Mouse (Mus musculus) lung, embryonic 16.5 days (tissue): ENCODE data around the gene Tmsb10. TPM values are rescaled to one million over a fixed set of nuclear protein-coding genes. Genes with fewer than 3 reads are reported as not detected.

Experiments used
- ATAC-seq: fragments of 200-750 bp; cut with Nextera tagmentation; 2 replicates; pipeline ENCODE4 v1.8.0; 2017; ENCODE audit warnings: low read depth, mild to moderate bottlenecking, moderate library complexity
- H3K27ac ChIP-seq: fragments of 300-500 bp; sonication (generic); 2 replicates; pipeline ENCODE4 v1.5.1; 2014; ENCODE audit warnings: mild to moderate bottlenecking, control low read depth, low read length
- H3K27me3 ChIP-seq: fragments of 300-500 bp; sonication (generic); 2 replicates; pipeline ENCODE4 v1.6.1; 2014; ENCODE audit warnings: low read depth, low read length, mixed read lengths; ENCODE audit not compliant: control insufficient read depth, insufficient read depth
- H3K36me3 ChIP-seq: fragments of 300-500 bp; sonication (generic); 2 replicates; pipeline ENCODE4 v1.6.1; 2014; ENCODE audit warnings: low read length; ENCODE audit not compliant: control insufficient read depth, insufficient read depth
- H3K4me1 ChIP-seq: fragments of 300-500 bp; sonication (generic); replicated peaks from 2 replicates; pipeline ENCODE4 v1.6.1; 2014; ENCODE audit warnings: low read length, mixed read lengths; ENCODE audit not compliant: control insufficient read depth, insufficient read depth
- H3K4me2 ChIP-seq: fragments of 300-500 bp; sonication (generic); 2 replicates; pipeline ENCODE4 v1.6.1; 2014; ENCODE audit warnings: low read depth, low read length, control low read depth
- H3K4me3 ChIP-seq: fragments of 300-500 bp; sonication (generic); 2 replicates; pipeline ENCODE4 v1.5.1; 2014; ENCODE audit warnings: mild to moderate bottlenecking, low read length, control low read depth
- H3K9ac ChIP-seq: fragments of 300-500 bp; sonication (generic); 2 replicates; pipeline ENCODE4 v1.6.1; 2014; ENCODE audit warnings: low read length, control low read depth
- H3K9me3 ChIP-seq: fragments of 300-500 bp; sonication (generic); 2 replicates; pipeline ENCODE4 v1.6.1; 2016; ENCODE audit warnings: low read length; ENCODE audit not compliant: control insufficient read depth
- WGBS: fragments of 180-500 bp; shearing (Covaris S2); extraction: QIAGEN DNeasy Blood & Tissue Kit; methylation state at CpG from one replicate; pipeline ENCODE4 v1.1.7; 2014; 5-methylcytosine and 5-hydroxymethylcytosine counted together
- polyA plus RNA-seq: library from polyadenylated mRNA; unstranded; fragments of >200 nt; fragmentation: Nextera tagmentation; extraction: Ambion mirVana; gene quantifications from 2 replicates; pipeline ENCODE4 v1.2.1, GENCODE M21; 2015

Gene Tmsb10
- polyA plus RNA-seq, 1 experiment from 2014 or later, result 2,568 TPM

DNA sequence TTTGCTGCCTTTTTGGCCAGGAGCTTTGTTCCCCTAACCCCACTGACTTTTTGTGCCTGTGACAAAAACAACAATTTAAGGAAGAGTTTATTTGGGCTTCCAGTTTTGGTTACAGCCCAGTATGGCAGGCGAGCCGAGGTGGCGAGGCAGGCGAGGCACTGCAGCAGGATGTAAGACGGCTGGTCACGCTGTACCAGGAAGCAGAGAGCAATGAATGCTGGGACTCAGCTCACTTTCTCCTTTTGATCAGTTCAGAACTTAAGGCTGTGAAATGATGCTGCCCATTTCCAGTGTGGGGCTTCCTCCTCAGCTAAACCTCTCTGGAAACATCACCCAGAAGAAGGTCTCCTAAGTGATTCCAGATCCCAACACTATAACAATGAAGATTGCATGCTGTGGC is 23.3 kb upstream of the Tmsb10 start:
- Histone ChIP-seq H3K27ac (peak overlapping the region; percentile 79), H3K4me2 (no peak overlapping the region), H3K36me3 (no peaks in the 10 kb centered on the region), H3K9ac (no peak overlapping the region), H3K4me1 (peaks cover 14% of the 10 kb centered on the region; the same call in 1 of the 2 replicates), H3K4me3 (no peak overlapping the region), H3K27me3 (no peaks in the 10 kb centered on the region), H3K9me3 (no peaks in the 10 kb centered on the region)
- ATAC-seq, result peak; percentile 48; the same call in 1 of the 2 replicates
- 31% methylated on average over 6 of the region's 6 CpGs for WGBS

DNA sequence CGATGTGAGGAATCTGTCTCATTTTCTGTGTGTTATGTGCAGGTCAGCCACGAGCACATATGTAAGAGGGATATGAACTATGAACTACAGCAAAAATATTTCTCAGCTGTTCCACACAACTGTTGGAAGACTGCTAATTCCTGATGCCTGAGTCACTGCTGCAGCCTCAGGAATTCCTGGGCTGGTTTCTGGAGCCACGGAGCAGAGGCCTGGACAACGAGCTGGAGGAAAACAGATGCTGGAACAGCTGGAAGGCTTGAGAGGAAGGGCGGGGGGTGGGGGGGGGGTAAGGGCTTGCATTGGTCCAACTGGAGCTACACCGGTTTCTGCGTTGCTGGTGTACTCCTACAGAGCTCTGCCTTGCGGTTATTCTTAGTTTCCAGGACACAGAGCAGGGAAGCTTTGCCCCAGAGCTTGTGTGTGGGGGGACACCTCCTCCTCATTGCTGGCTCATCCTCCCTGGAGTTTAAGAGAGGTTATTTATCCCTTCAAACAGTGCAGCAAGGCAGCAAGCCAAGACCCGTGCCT is 22.6 kb upstream of the Tmsb10 start:
- H3K9ac ChIP-seq, result no peak overlapping the region
- peaks cover 14% of the 10 kb centered on the region; the same call in 1 of the 2 replicates for H3K4me1 ChIP-seq
- H3K4me2 ChIP-seq, result no peak overlapping the region
- H3K36me3 ChIP-seq, result no peaks in the 10 kb centered on the region
- ATAC-seq, result peak; percentile 91
- H3K27ac ChIP-seq, result peak overlapping the region; percentile 79
- no peaks in the 10 kb centered on the region for H3K9me3 ChIP-seq
- H3K4me3 ChIP-seq, result no peak overlapping the region
- 14% methylated on average over 9 of the region's 9 CpGs for WGBS
- H3K27me3 ChIP-seq, result no peaks in the 10 kb centered on the region

DNA sequence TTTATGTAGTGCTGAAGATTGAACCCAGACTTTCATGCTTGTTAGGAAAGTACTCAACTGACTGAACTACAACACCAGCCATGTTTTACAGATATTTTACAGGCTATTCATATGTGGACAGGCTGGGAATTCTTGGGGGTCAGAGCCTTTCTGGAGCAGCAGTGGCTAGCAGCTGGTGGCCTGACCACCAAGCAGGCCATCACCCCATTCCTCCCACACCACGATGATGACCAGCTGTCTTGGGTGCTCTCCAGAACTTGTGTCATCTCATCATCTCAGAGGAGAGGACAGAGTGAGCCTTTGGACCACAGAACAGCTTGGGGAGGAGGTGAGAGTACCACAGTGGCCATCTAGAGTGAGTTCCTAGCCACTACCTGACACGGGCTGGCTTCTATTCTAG is 18.3 kb upstream of the Tmsb10 start:
- peaks cover 8% of the 10 kb centered on the region; the same call in 1 of the 2 replicates for H3K4me1 ChIP-seq
- peak; percentile 19; the same call in 1 of the 2 replicates for ATAC-seq
- H3K9ac ChIP-seq, result no peak overlapping the region
- H3K4me3 ChIP-seq, result no peak overlapping the region
- no peaks in the 10 kb centered on the region for H3K9me3 ChIP-seq
- no peaks in the 10 kb centered on the region for H3K27me3 ChIP-seq
- WGBS, result 68% methylated on average over 2 of the region's 2 CpGs
- no peak overlapping the region for H3K4me2 ChIP-seq
- H3K27ac ChIP-seq, result no peak overlapping the region
- no peaks in the 10 kb centered on the region for H3K36me3 ChIP-seq

DNA sequence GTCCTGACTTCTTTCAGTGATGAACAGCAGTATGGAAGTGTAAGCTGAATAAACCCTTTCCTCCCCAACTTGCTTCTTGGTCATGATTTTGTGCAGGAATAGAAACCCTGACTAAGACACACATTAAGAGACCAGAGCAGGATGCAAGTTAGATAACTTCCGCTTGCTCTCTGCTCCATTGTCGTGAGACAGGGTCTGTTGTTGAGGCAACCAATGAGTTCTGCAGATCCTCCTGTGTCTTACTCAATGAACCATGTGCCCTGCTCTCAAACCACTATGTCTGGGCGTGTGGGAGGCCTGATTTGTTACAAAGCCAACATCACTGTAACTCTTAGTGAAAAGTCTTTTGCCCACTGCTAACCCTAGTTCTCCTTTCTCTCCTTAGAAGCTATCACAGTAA is 12.5 kb upstream of the Tmsb10 start:
- Histone ChIP-seq H3K4me3 (no peak overlapping the region), H3K36me3 (no peaks in the 10 kb centered on the region), H3K9me3 (no peaks in the 10 kb centered on the region), H3K27me3 (no peaks in the 10 kb centered on the region), H3K4me2 (no peak overlapping the region), H3K4me1 (no peaks in the 10 kb centered on the region), H3K27ac (no peak overlapping the region), H3K9ac (no peak overlapping the region)
- WGBS, result 70% methylated on average over 3 of the region's 3 CpGs
- ATAC-seq, result no peak

DNA sequence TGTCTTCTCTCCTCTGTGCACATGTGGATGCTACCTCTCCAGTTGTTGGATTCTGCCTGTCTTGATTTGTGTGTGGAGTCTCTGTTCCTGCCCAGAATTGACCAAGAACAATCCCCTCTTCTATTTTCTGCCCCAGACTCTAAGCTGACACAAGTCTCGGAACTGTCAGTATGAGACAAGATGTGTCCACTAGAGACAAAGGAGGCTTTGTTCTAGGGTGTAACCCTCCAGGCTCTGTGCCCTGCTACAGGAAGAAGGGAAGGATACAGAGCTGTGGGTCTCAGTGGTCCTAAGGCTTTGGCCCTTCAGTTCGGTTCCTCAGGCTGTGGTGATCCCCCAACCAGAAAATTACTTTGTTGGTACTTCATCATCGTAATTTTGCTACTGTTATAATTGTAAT is 11.2 kb upstream of the Tmsb10 start:
- Histone ChIP-seq H3K9ac (no peak overlapping the region), H3K4me3 (no peak overlapping the region), H3K4me1 (no peaks in the 10 kb centered on the region), H3K27me3 (no peaks in the 10 kb centered on the region), H3K27ac (no peak overlapping the region), H3K36me3 (no peaks in the 10 kb centered on the region), H3K9me3 (no peaks in the 10 kb centered on the region), H3K4me2 (no peak overlapping the region)
- 73% methylated on average over 3 of the region's 3 CpGs for WGBS
- ATAC-seq, result no peak

DNA sequence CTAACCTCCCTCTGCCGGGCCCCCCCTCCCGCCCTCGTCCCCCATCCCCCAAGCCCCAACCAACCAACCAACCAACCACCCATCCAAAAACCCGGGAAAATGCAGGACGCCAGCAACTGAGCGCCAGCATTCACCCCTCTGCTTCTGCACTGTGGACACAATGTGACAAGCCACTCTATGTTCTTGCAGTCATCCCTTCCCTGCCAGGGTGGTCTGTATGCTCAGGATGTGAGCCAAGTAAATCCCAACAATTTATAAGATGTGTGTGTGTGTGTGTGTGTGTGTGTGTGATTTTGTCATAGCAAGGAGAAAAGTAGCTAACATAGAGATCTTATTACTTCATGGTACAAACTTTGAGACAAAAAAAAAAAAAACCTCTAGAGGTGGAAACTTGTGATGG is 6.7 kb upstream of the Tmsb10 start:
- Histone ChIP-seq H3K36me3 (no peaks in the 10 kb centered on the region), H3K9me3 (no peaks in the 10 kb centered on the region), H3K9ac (no peak overlapping the region), H3K27me3 (no peaks in the 10 kb centered on the region), H3K4me1 (peaks cover 16% of the 10 kb centered on the region), H3K4me3 (no peak overlapping the region), H3K4me2 (no peak overlapping the region), H3K27ac (no peak overlapping the region)
- 73% methylated on average over 6 of the region's 6 CpGs for WGBS
- peak; percentile 63; the same call in 1 of the 2 replicates for ATAC-seq

DNA sequence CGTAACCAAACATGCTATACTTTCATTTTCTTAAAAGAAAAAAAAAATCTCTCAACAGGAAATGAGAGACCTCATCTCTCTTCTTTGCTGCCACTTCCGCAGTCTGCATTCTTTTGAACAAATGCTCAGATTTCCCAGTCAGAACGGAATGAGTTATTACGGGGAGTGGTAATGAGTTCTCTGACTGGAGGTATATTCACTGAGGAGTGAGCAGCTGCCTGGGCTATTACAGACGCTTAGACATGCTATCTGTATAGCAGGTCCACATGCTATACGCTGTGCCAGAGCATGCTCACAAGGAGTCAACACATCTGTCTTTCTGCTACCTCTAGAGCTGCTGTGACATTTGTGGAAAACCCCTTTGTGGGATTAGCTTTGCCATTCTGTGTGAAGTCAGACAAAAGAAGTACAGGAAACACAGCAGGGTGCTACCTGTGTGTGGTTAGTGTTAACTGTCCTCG is 3.8 kb upstream of the Tmsb10 start:
- H3K27ac ChIP-seq, result peak overlapping the region; percentile 54
- WGBS, result 37% methylated on average over 7 of the region's 7 CpGs
- H3K4me2 ChIP-seq, result peak overlapping the region; percentile 21
- H3K4me1 ChIP-seq, result peaks cover 19% of the 10 kb centered on the region
- no peak for ATAC-seq
- no peak overlapping the region for H3K4me3 ChIP-seq
- no peaks in the 10 kb centered on the region for H3K27me3 ChIP-seq
- H3K9me3 ChIP-seq, result no peaks in the 10 kb centered on the region
- 0 out of 2 replicates have a peak overlapping the region, but pooled peaks have one; percentile 10 for H3K9ac ChIP-seq
- H3K36me3 ChIP-seq, result no peaks in the 10 kb centered on the region

DNA sequence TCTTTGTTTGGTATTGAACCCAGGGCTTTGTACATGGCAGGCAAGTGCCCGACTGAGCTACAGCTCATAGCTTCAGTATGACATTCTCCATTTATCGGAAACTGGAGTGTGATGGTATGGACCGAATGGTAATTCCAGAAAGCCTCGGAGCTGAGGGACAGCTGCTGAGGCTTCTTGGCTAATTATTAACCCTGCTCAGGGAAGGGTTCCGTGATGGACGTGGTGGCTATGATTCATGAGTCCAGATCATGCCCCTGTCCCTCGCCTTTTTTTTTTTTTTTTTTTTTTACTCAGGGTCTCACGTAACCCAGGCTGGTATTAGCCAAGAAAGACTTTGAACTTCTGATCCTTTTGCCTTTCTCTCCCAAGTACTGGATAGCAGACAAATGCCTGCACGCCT is 3.1 kb upstream of the Tmsb10 start:
- Histone ChIP-seq H3K4me2 (no peak overlapping the region), H3K4me3 (no peak overlapping the region), H3K9me3 (no peaks in the 10 kb centered on the region), H3K27me3 (no peaks in the 10 kb centered on the region), H3K4me1 (peaks cover 19% of the 10 kb centered on the region), H3K36me3 (no peaks in the 10 kb centered on the region), H3K27ac (peak overlapping the region; percentile 54; the same call in 1 of the 2 replicates), H3K9ac (no peak overlapping the region)
- WGBS, result 57% methylated on average over 9 of the region's 9 CpGs
- ATAC-seq, result no peak

DNA sequence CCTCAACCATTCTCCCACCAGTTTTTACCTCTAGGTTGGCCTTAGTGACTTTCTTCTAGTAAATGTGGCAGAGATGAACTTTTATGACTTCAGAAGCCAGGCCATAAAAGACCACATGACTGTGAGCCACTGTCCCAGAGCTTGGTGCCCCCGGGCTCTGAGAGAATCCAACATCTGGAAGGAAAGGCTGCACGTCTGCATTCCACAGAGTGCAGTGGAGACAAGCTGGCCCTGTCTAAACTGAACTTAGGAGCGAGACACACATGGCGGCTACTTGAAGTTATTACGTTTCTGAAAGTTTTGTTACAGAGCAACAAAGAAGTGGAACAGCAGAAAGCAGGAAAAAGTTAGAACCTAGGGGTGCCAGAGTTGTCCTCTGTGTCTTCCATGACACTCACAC is 2.1 kb upstream of the Tmsb10 start:
- no peak overlapping the region for H3K27ac ChIP-seq
- H3K9me3 ChIP-seq, result no peaks in the 10 kb centered on the region
- no peak overlapping the region for H3K4me3 ChIP-seq
- no peak overlapping the region for H3K9ac ChIP-seq
- no peak overlapping the region for H3K4me2 ChIP-seq
- ATAC-seq, result no peak
- WGBS, result 66% methylated on average over 5 of the region's 5 CpGs
- peaks cover 29% of the 10 kb centered on the region for H3K4me1 ChIP-seq
- H3K27me3 ChIP-seq, result no peaks in the 10 kb centered on the region
- H3K36me3 ChIP-seq, result no peaks in the 10 kb centered on the region
